Mouse (Mus musculus) spleen, adult 12 weeks (tissue): Measurements from ENCODE around the gene Huwe1.

ENCODE experiments used
- DNase-seq: peaks from one replicate; pipeline ENCODE4 v3.0.0; 2022; ENCODE audit warnings: low spot score

Huwe1 gene

DNA sequence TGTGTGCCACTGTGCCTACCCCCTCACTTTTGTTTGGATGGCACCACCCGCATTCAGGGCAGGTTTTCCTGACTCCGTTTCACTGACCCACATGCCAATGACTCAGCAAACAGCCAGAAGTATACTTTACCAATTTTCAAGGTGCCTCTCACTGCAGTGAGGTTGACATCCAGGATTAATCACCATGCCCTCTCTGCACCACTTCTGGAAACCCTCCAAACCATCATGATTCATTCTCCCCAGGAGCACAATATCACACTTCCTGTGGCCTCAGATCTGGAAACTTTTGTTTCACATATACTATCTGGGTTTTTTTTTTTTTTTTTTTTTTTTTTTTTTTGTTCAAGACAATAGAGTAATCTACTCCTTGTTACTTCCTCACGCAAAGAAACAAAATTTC, 150.6 kb downstream of the Huwe1 start:
- DNase-seq, result no peak
